Mouse (Mus musculus) bone marrow macrophage, adult 2 months (primary cell): ENCODE results near the gene Cdc14b. TPM values are rescaled to one million over a fixed set of nuclear protein-coding genes. Genes with fewer than 3 reads are reported as not detected.

Experiments
- H3K27ac ChIP-seq: 2 replicates; pipeline ENCODE4 v1.5.1; 2012; ENCODE audit warnings: low read depth, low read length; ENCODE audit not compliant: insufficient read depth
- H3K4me1 ChIP-seq: 2 replicates; pipeline ENCODE4 v1.6.1; 2012; ENCODE audit warnings: low read length; ENCODE audit not compliant: control insufficient read depth, insufficient read depth
- H3K4me3 ChIP-seq: 2 replicates; pipeline ENCODE4 v1.5.1; 2012; ENCODE audit warnings: mild to moderate bottlenecking, low read length, moderate library complexity; ENCODE audit not compliant: insufficient read depth
- CTCF ChIP-seq: IDR thresholded peaks from 2 replicates; pipeline ENCODE4 v1.5.1; 2012; ENCODE audit warnings: low read depth, mild to moderate bottlenecking, low read length, moderate library complexity
- POLR2A ChIP-seq: IDR thresholded peaks from 2 replicates; pipeline ENCODE4 v1.6.1; 2012; ENCODE audit warnings: mild to moderate bottlenecking, low read depth, low read length, borderline replicate concordance
- polyA plus RNA-seq: library from polyadenylated mRNA; stranded (reverse); fragments of >200 nt; gene quantifications from 2 replicates; pipeline ENCODE4 v1.2.4, GENCODE M21; 2012; ENCODE audit not compliant: missing spikeins, insufficient read depth, insufficient read length

Cdc14b gene
- polyA plus RNA-seq, 1 experiment, result 9.3 TPM

GRCm38 (mm10) chr13:64211995-64212603 lies 63.0 kb downstream of the Cdc14b start:
- no peak overlapping the region for H3K27ac ChIP-seq
- TF ChIP-seq CTCF (no peak), POLR2A (no peak)
- H3K4me1 ChIP-seq, result peaks cover 5% of the 10 kb centered on the region; the same call in 1 of the 2 replicates
- no peak overlapping the region for H3K4me3 ChIP-seq

GRCm38 (mm10) chr13:64208146-64208545 lies 66.9 kb downstream of the Cdc14b start:
- Histone ChIP-seq H3K4me3 (no peak overlapping the region), H3K4me1 (no peaks in the 10 kb centered on the region), H3K27ac (no peak overlapping the region)
- TF ChIP-seq CTCF (no peak), POLR2A (no peak)

DNA sequence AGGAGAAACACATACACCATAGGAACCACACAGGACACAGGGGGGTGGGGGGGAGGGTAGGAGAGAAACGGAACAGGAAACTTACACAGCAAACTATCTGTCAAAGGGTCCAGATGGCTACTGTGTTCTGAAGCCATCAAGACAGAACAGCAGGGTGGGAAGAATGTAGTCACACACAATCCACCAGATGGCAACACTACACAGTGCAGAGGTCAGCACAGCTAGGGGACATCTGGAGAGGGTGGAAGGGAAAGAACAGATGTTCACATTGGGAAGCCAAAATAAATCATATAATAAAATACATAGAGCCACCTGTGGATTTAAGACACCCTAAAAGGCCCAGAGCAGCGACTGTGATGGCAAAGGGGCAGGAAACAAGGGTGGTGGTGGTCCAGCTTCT lies 69.9 kb downstream of the Cdc14b start:
- H3K27ac ChIP-seq, result no peak overlapping the region
- H3K4me3 ChIP-seq, result no peak overlapping the region
- TF ChIP-seq CTCF, result no peak
- no peak for TF ChIP-seq POLR2A
- H3K4me1 ChIP-seq, result no peaks in the 10 kb centered on the region

DNA sequence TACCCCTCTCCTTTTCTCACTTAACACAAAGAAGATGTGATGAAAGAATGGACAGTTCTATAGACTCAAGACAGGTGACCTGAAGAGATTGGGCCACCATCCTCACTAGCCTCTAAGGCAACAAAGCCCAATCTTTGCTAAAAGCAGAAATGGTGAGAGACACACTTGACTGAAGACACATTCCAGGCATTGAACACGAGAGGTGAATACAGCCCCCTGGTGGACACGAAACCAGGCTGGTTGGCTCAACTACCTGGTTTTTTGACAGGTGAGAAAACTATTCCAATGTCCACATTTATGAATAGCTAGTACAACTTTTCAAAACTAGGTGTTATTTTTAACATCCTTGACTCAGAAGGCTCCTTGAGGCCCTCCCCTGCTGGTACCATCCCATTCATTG lies 70.4 kb downstream of the Cdc14b start:
- Histone ChIP-seq H3K4me1 (no peaks in the 10 kb centered on the region), H3K4me3 (no peak overlapping the region), H3K27ac (no peak overlapping the region)
- no peak for TF ChIP-seq POLR2A
- TF ChIP-seq CTCF, result no peak

DNA sequence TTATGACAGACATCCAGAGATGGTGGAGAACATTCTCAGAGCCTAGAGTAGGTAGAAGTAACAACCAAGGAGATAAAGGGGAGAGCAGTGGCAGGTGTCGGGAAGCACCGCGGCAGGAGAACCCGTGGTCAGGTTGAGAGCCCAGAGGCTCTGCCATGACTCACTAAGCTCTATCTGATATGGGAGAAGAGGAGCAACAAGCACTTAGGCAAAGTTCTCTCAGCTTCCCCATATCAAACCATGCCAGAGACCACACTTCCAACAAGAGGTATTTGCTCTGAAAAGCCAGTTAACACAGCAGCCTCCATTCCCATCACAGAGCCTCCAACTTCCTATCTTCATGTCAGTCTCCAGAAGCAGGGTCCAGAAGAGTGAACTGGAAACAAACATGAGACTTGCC lies 74.2 kb downstream of the Cdc14b start:
- Histone ChIP-seq H3K4me3 (no peak overlapping the region), H3K27ac (no peak overlapping the region), H3K4me1 (no peaks in the 10 kb centered on the region)
- TF ChIP-seq POLR2A (no peak), CTCF (no peak)

- TF ChIP-seq CTCF, result no peak
- no peak for TF ChIP-seq POLR2A
Measured at GRCm38 (mm10) chr13:64198310-64198709, 76.8 kb downstream of the Cdc14b start.

DNA sequence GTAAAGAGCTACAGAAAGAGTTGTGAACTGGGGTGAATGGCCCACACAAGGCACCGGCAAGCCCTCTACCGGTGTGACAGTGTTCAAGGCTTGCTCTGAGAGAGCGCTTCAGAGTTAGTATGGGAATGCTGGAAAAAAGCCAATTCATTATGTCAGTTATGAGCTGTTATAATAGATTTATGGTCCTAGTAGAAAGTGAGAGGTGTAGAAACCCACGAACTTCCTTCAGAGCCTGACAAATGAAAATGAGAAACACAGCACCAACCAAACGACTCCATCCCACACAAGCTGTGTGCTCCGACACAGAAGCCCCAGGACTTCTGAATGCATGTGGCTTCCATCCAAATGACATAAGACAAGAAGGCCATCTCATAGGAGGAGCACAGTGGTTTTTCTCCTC lies 77.2 kb downstream of the Cdc14b start:
- Histone ChIP-seq H3K27ac (no peak overlapping the region), H3K4me3 (no peak overlapping the region), H3K4me1 (peaks cover 2% of the 10 kb centered on the region; the same call in 1 of the 2 replicates)
- TF ChIP-seq CTCF (no peak), POLR2A (no peak)

More at GRCm38 (mm10) chr13:64198310-64198709, 76.8 kb downstream of the Cdc14b start:
- Histone ChIP-seq H3K27ac (no peak overlapping the region), H3K4me1 (peaks cover 2% of the 10 kb centered on the region; the same call in 1 of the 2 replicates), H3K4me3 (no peak overlapping the region)

GRCm38 (mm10) chr13:64187065-64187464 lies 88.0 kb downstream of the Cdc14b start:
- Histone ChIP-seq H3K27ac (no peak overlapping the region), H3K4me1 (peaks cover 6% of the 10 kb centered on the region; the same call in 1 of the 2 replicates), H3K4me3 (no peak overlapping the region)
- no peak for TF ChIP-seq POLR2A
- no peak for TF ChIP-seq CTCF

DNA sequence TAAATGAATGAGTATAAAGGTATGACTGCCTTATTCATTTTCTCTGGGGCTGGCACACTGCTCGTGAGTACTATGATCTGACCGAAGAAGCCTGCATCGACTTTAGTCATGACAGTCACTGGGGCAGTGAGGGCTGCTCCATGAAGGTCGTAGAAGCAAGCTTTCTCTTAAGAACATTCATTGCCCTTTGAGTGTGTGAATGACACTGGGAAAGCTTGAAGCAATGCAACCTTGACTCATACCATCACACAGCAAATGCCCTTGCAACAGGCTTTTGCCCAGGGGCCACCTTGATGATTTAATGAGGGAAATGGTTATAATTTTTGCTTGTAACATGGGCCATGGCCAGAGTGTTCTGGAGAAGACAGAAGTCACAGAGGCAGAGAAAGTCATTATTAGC lies 88.6 kb downstream of the Cdc14b start:
- Histone ChIP-seq H3K27ac (no peak overlapping the region), H3K4me3 (no peak overlapping the region), H3K4me1 (peaks cover 6% of the 10 kb centered on the region; the same call in 1 of the 2 replicates)
- TF ChIP-seq POLR2A, result no peak
- no peak for TF ChIP-seq CTCF

DNA sequence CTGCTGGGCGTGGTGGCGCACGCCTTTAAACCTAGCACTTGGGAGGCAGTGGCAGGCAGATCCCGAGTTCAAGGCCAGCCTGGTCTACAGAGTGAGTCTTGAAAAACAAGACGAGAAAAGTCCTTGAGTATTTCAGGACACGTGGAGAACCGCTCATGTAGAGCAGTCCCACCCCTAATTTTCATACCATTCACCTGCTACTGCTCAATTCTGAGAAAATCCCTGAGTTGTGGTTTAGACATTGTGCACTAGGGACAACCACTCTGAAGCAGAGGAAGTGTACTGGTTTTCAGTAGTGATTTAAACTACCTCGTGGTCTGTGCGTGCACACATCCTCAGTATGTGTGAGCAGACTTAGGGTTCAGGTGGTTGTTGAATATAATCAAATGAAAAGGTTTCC lies 89.5 kb downstream of the Cdc14b start:
- no peak overlapping the region for H3K27ac ChIP-seq
- TF ChIP-seq CTCF (no peak), POLR2A (no peak)

More for the DNA sequence above, 89.5 kb downstream of the Cdc14b start:
- H3K4me1 ChIP-seq, result peaks cover 6% of the 10 kb centered on the region; the same call in 1 of the 2 replicates
- no peak overlapping the region for H3K4me3 ChIP-seq
